Mouse (Mus musculus) CH12.LX (cell line): ENCODE measurements at regions not wholly inside any gene's neighbourhood (a gene's known extent, or its start where the extent isn't known, plus 50 kb on each side); places are given as distances from the start of the nearest gene placed in this dataset.

Experiments
- DNase-seq: peaks from one replicate; pipeline ENCODE4 v3.0.0-alpha.2; 2013; ENCODE audit errors: extremely low read depth
- H3K27ac ChIP-seq: 2 replicates; pipeline ENCODE4 v1.5.1; 2012; ENCODE audit warnings: low read depth, mild to moderate bottlenecking, control low read depth, moderate library complexity; ENCODE audit not compliant: insufficient read depth
- H3K27me3 ChIP-seq: replicated peaks from 2 replicates; pipeline ENCODE3; 2012; ENCODE audit warnings: inconsistent platforms
- H3K36me3 ChIP-seq, 2 experiments: replicated peaks in 1 of 2; 2 replicates each; pipeline versions ENCODE3 to v1.6.1; 2012; ENCODE audit warnings: inconsistent platforms in 1 of 2, low read length in 1 of 2, mild to moderate bottlenecking in 1 of 2, mixed read lengths in 1 of 2, moderate library complexity in 1 of 2; ENCODE audit not compliant: control insufficient read depth in 1 of 2, insufficient read depth in 1 of 2
- H3K4me1 ChIP-seq, 2 experiments: 2 replicates each; pipeline ENCODE4 v1.6.1; 2012; ENCODE audit warnings: inconsistent platforms in 1 of 2, moderate library complexity in 1 of 2; ENCODE audit not compliant: insufficient read depth in 2 of 2, control insufficient read depth in 1 of 2
- H3K4me2 ChIP-seq: 2 replicates; pipeline ENCODE4 v1.6.1; 2012; ENCODE audit warnings: low read depth, mild to moderate bottlenecking, control low read depth; ENCODE audit not compliant: poor library complexity, insufficient read depth, severe bottlenecking
- H3K4me3 ChIP-seq, 3 experiments: fragments of 150-350 bp in 1 of 3; sonication (generic) in 1 of 3; replicated peaks in 1 of 3; 2 replicates each; pipeline versions ENCODE3 to v1.5.1; 2011 to 2012; ENCODE audit warnings: low read depth in 2 of 3, low read length in 2 of 3, mild to moderate bottlenecking in 2 of 3, moderate library complexity in 2 of 3, control low read depth in 1 of 3, improper control_type of control experiment in 1 of 3, inconsistent platforms in 1 of 3, mixed read lengths in 1 of 3; ENCODE audit not compliant: poor library complexity in 1 of 3
- H3K79me2 ChIP-seq: replicated peaks from 2 replicates; pipeline ENCODE4 v1.6.1; 2012; ENCODE audit warnings: mild to moderate bottlenecking, moderate library complexity; ENCODE audit not compliant: control insufficient read depth, poor library complexity, insufficient read depth, severe bottlenecking; ENCODE audit errors: extremely low read depth
- H3K9ac ChIP-seq: 2 replicates; pipeline ENCODE4 v1.6.1; 2012; ENCODE audit warnings: low read depth, mild to moderate bottlenecking, control low read depth, moderate library complexity; ENCODE audit not compliant: insufficient read depth
- H3K9me3 ChIP-seq: replicated peaks from 2 replicates; pipeline ENCODE3; 2012; ENCODE audit warnings: low read length, inconsistent platforms, mixed read lengths
- CHD2 ChIP-seq: IDR thresholded peaks from 2 replicates; pipeline ENCODE4 v1.6.1; 2011; ENCODE audit warnings: low read length, improper control_type of control experiment
- CTCF ChIP-seq, 2 experiments: IDR thresholded peaks in 1 of 2; conservative IDR thresholded peaks in 1 of 2; 2 replicates each; pipeline ENCODE4 v1.5.1; 2011 to 2012; ENCODE audit warnings: low read depth in 2 of 2, low read length in 2 of 2, improper control_type of control experiment in 1 of 2, inconsistent platforms in 1 of 2, mild to moderate bottlenecking in 1 of 2, moderate library complexity in 1 of 2
- EP300 ChIP-seq: IDR thresholded peaks from 2 replicates; pipeline ENCODE4 v1.6.1; 2011; ENCODE audit warnings: low read length, improper control_type of control experiment
- HCFC1 ChIP-seq: IDR thresholded peaks from 2 replicates; pipeline ENCODE4 v1.6.1; 2012; ENCODE audit warnings: low read depth, mild to moderate bottlenecking, inconsistent platforms, low read length, improper control_type of control experiment
- IRF4 ChIP-seq: IDR thresholded peaks from 2 replicates; pipeline ENCODE4 v1.6.1; 2014; ENCODE audit warnings: low read depth, mild to moderate bottlenecking, inconsistent platforms, low read length, improper control_type of control experiment
- JUN ChIP-seq: IDR thresholded peaks from 2 replicates; pipeline ENCODE4 v1.6.1; 2011; ENCODE audit warnings: low read depth, mild to moderate bottlenecking, low read length, improper control_type of control experiment, moderate library complexity; ENCODE audit not compliant: insufficient read depth
- JUND ChIP-seq: conservative IDR thresholded peaks from 2 replicates; pipeline ENCODE4 v1.6.1; 2011; ENCODE audit warnings: low read depth, low read length, improper control_type of control experiment
- MAZ ChIP-seq: IDR thresholded peaks from 2 replicates; pipeline ENCODE4 v1.6.1; 2012; ENCODE audit warnings: low read depth, mild to moderate bottlenecking, inconsistent platforms, low read length, improper control_type of control experiment, moderate library complexity
- MYC ChIP-seq: IDR thresholded peaks from 2 replicates; pipeline ENCODE4 v1.6.1; 2011; ENCODE audit warnings: low read depth, mild to moderate bottlenecking, improper control_type of control experiment, low read length
- NELFE ChIP-seq: IDR thresholded peaks from 2 replicates; pipeline ENCODE4 v1.6.1; 2011; ENCODE audit warnings: low read depth, low read length, improper control_type of control experiment
- PAX5 ChIP-seq: IDR thresholded peaks from 2 replicates; pipeline ENCODE4 v1.6.1; 2012; ENCODE audit warnings: low read length, inconsistent platforms, mixed read lengths
- RAD21 ChIP-seq: IDR thresholded peaks from 2 replicates; pipeline ENCODE4 v1.6.1; 2011; ENCODE audit warnings: low read depth, mild to moderate bottlenecking, low read length, improper control_type of control experiment, moderate library complexity
- SMC3 ChIP-seq: IDR thresholded peaks from 2 replicates; pipeline ENCODE4 v1.6.1; 2011; ENCODE audit warnings: low read depth, low read length, improper control_type of control experiment
- TBP ChIP-seq: conservative IDR thresholded peaks from 2 replicates; pipeline ENCODE4 v1.6.1; 2011; ENCODE audit warnings: low read depth, low read length, improper control_type of control experiment
- UBTF ChIP-seq: IDR thresholded peaks from 2 replicates; pipeline ENCODE4 v1.6.1; 2012; ENCODE audit warnings: low read depth, mild to moderate bottlenecking, inconsistent platforms, low read length, improper control_type of control experiment, moderate library complexity
- dilution Hi-C: fragments of 300-500 bp; cut with MboI; formaldehyde crosslinking; loops from 2 replicates; pipeline ENCODE4 v1.14.3; 2020; ENCODE audit warnings: low sequenced_read_pairs; ENCODE audit not compliant: extremely low pct_unique_long_range_greater_than_20kb, extremely low pct_ligation_motif_present
- in situ Hi-C: fragments of 300-500 bp; cut with MboI; formaldehyde crosslinking; loops from 3 replicates; pipeline ENCODE4 v1.14.3; 2019; ENCODE audit warnings: low sequenced_read_pairs, low pct_ligation_motif_present, low pct_unique_long_range_greater_than_20kb, mixed read lengths

DNA sequence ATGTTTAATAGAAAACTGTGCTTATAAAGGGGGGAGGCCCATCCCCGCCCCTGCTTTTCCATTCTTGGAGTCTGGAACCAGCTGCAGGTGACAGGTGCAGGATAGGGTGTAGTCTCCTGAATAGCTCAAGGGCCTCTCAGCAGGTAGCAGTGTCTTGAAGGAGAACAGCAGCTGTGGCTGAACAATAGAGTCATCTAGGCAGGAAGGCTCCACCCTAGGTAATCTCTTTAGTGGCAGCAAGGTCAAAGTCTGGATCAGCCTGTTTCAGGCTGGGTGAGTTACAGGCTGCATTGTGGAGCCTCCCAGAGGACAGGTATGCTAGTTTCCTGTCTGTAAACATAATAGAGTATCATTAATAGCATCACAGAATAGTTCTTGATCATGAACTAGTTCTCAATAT is 58.5 kb upstream of the Adgrb3 start:
- TF ChIP-seq IRF4 (no peak), NELFE (no peak), CHD2 (no peak), JUN (no peak), UBTF (no peak), PAX5 (no peak), MYC (no peak), HCFC1 (no peak), MAZ (no peak), JUND (no peak), EP300 (no peak)

DNA sequence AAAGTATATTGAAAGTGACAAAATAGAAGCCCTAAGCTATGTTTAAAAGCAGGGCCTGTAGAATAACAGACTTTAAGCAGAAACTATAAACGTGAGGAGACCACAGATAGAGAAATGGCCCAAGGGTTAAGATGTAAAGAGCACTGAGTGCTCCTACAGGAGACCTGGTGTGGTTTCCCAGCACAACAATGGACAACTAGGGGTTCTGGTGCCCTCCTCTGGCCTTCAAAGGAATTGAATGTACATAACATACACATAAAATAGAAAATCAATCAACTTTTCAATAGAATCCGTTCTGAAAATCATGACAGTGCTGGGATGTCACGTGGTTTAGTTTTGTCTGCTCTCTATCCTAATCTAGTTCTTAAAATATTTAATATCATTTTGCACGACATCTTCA is 55.5 kb upstream of the Adgrb3 start:
- TF ChIP-seq CTCF (conservative IDR thresholded peaks at IDR 0.05 in 1 of 2, IDR thresholded peaks at IDR 0.05 in 1 of 2; ENCODE audit: low read depth in 2 of 2, low read length in 2 of 2): peak in 1 of 2 experiments; percentile 55; a peak in 2 of 4 replicates
- TF ChIP-seq TBP: no peak
- TF ChIP-seq SMC3: peak; percentile 30
- peak; percentile 50 for TF ChIP-seq RAD21
- Histone ChIP-seq H3K27ac (no peak overlapping the region), H3K9me3 (peaks cover 8% of the 10 kb centered on the region), H3K4me3 (no peak overlapping the region), H3K27me3 (no peaks in the 10 kb centered on the region), H3K4me2 (no peak overlapping the region), H3K4me1 (no peaks in the 10 kb centered on the region), H3K36me3 (no peaks in the 10 kb centered on the region), H3K9ac (no peak overlapping the region), H3K79me2 (no peaks in the 10 kb centered on the region)
- no peak for DNase-seq
- dilution Hi-C loops: no loop called here
- in situ Hi-C loops: no loop called here

More for the DNA sequence above, 58.5 kb upstream of the Adgrb3 start:
- H3K9me3 ChIP-seq: peaks cover 8% of the 10 kb centered on the region
- H3K4me2 ChIP-seq: no peak overlapping the region
- in situ Hi-C loops: no loop called here
- H3K36me3 ChIP-seq: no peaks in the 10 kb centered on the region
- no peak overlapping the region for H3K27ac ChIP-seq
- no peak overlapping the region for H3K9ac ChIP-seq
- H3K27me3 ChIP-seq: no peaks in the 10 kb centered on the region
- dilution Hi-C loops: no loop called here
- no peak overlapping the region for H3K4me3 ChIP-seq
- no peaks in the 10 kb centered on the region for H3K4me1 ChIP-seq
- no peak for DNase-seq
- H3K79me2 ChIP-seq: no peaks in the 10 kb centered on the region
